Mouse (Mus musculus): ENCODE measurements around the gene Dqx1.

Dqx1 gene

DNA sequence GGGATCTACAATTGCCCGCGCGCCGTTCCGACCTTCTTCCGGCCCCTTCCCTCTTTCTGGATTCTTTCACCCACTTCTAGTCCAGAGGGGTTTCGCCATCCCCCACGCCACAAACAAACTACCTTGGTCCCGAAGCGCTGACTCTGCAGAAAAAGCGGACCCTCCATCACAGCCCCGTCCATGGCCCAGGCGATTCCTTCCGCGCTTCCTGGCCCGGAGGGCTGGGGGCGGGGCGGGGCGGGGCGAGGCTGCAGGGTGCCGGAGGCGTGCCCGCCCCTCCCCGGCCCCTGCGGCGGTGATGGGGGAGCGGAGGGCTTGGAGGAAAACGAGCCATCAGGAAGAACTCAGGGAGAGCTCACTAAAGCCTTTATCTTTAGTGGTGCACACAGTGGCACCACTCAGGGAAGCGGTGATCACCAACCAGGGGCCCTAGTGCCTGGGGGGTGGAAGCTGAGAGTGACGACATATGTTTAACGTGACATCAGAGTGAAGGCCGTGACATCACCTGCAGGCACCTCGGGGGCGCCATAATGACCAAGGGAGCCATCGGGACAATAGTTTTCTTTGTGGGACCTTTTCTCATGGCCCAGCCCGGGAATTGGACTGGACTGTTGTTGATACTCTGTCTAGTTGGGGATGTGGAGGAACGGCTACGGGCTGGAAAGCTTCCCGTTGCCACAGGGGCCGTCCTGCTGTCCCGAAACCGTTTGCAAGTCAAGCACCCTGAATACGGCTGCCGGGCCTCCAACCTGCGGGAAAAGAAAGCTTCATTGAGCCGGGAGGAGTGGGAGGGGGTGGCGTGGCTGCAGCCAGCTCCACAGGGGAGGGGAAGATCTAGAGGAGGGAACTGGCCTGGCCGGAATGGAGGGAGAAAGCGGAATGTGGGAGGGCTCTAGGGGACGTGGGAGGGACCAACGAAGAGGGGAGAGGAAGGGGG, 24.1 kb upstream of the Dqx1 start, which contains the start of the genes Dok1 and Loxl3:
TSS of gene Dok1 (minus strand) at position 223 of the 937 bp plus-strand sequence.
TSS of gene Loxl3 (plus strand) at position 925 of the 937 bp plus-strand sequence.
- peak; percentile 93 for DNase-seq (ENCODE audit: low read depth)

GRCm38 (mm10) chr6:83034463-83035055, 23.1 kb upstream of the Dqx1 start:
- DNase-seq (ENCODE audit: low read depth) = peak; percentile 58

DNA sequence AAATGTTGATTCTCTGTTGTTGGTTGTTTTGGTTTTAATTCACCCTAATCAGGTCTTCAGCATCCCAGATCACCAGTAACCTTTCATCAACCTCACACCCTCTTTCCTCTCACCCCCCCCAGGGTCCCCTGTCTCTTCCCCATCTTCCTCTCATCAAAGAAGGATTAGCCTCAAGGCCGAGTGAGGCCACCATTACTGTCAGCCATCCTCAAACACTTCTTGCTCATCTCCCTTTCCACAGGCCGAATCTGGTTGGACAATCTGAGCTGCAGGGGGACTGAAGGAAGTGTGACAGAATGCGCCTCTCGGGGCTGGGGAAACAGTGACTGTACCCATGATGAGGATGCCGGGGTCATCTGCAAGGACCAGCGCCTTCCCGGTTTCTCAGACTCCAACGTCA, 20.5 kb upstream of the Dqx1 start:
- no peak for DNase-seq (ENCODE audit: low read depth)

DNA sequence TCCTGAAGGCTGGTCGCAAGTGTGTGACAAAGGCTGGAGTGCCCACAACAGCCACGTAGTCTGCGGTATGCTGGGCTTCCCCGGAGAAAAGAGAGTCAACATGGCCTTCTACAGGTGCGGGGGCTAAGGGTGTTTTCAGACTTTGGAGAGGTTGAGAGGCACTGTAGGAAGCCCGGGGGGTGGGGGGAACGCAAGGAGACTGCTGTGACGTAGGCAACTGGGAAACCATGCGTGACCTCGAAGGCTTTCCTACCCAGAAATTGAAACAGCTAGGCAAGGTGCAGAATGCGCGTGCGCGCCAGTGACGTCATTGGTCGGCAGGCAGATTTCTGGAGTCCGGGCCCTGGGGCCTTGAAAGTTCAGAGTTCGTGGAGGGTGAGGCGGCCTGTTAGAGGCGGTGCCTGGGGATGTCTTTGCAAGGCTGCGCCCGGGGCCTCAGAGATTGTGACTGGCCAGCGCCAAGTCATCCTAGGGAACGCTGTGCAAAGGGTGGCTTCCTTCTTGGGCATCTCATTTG, 19.1 kb upstream of the Dqx1 start:
- DNase-seq (ENCODE audit: low read depth) = no peak

- no peak for DNase-seq (ENCODE audit: low read depth)
Observed at GRCm38 (mm10) chr6:83040601-83041000, 17.0 kb upstream of the Dqx1 start.

DNA sequence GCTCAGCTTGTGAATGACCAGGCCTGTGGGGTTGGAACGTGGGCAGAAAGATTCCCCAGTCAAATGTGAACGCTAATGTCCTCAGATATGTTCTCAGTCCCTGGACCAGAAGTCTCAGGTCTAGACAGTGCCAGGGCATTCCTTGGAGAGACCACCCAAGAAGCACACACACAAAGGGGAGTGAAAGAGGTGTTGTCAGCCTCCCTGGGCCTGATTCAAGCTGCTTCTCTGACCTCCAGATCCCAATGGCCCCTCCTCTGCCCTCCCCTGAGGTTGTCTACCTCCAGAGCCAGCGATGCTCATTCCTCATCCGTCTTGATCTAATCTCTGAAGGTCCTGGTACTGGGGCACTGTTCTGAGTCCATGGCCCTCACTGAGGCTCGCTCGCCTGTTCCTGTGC, 14.1 kb upstream of the Dqx1 start:
- DNase-seq (ENCODE audit: low read depth) = no peak

DNA sequence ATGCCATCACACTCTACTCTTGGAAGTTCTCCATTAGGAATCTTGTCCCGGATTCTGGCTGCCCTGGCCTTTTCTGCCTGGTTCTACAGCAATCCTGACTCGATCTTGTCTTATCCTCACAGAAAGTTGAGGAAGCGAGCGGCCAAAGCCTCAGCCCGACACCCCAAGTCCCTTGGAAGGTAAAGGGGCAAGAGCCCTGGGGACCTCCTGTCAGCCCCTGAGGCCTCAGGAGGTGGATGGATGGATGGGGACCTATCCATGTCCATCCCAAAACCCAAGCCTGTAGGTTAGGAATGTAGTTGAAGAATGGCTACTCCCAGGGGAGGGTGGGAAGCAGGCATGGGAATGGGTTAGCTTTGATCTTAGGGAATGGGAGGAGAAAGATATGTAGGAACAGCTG, 13.7 kb upstream of the Dqx1 start:
- DNase-seq (ENCODE audit: low read depth) = no peak

DNA sequence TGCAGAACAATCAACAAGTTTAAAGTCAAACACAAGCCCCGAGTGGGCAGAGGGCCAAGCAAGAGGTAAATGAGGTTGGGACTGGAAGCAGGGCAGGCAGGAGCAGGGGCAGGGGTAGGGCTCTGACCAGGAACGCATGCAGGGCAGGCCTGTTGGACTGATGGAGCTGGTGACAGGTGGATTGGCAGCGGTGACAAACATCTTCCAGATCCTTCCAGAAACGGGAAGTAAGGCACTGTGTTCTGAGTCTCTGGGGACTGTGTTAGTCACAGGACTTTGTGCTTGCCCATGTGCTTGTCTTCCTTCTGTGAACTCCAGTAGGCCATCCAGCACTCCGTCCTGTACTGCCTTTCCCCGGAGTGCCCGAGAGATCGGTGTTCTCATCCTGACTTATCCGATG, 12.9 kb upstream of the Dqx1 start:
- DNase-seq (ENCODE audit: low read depth) = no peak

GRCm38 (mm10) chr6:83049367-83049766, 8.3 kb upstream of the Dqx1 start:
- no peak for DNase-seq (ENCODE audit: low read depth)

DNA sequence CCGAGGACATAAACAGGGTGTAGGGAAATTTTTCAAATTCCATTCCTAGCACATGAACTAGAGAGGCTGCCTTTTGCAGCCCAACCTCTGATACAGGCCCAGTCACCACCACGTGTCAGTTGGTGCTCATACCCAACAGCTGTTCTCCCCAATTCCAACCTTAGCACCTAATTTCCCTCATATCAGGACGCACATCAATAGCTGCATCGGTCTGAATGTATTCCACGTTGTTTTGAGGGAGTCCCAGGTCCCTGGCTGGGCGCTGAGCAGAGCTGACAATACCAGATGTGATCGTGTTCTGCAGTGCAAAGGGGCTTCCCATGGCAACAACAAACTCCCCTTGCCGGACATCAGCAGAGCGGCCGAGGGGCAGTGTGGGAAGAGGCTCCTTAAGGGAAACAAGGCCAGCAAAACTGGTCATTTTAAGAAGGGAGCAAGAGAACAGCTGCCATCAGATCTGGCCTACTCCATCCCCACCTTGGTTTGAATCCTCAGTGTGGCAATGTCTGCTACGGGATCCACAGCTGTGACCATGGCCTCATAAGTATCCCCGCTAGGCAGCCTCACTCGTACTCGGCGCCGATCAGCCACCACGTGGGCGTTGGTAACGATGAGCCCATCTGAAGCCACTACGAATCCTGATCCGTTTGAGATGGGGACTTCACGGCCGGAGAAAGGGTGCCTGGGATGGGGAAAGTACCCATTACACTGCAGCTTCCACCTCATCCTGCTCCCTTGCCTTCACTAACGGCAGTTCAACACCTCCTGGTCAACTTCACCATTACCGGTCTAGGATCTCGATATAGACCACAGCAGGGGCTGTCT, 4.3 kb upstream of the Dqx1 start:
- DNase-seq (ENCODE audit: low read depth) = peak; percentile 73

- DNase-seq (ENCODE audit: low read depth) = peak; percentile 100
Observed at GRCm38 (mm10) chr6:83054074-83054851, 3.4 kb upstream of the Dqx1 start, which contains the start of gene Aup1. Gene Aup1 (plus strand): TSS chr6:83054521.

GRCm38 (mm10) chr6:83054871-83055431, 2.7 kb upstream of the Dqx1 start, which contains the start of gene Htra2:
Gene Htra2 (minus strand): TSS chr6:83055273.
- peak; percentile 68 for DNase-seq (ENCODE audit: low read depth)

DNA sequence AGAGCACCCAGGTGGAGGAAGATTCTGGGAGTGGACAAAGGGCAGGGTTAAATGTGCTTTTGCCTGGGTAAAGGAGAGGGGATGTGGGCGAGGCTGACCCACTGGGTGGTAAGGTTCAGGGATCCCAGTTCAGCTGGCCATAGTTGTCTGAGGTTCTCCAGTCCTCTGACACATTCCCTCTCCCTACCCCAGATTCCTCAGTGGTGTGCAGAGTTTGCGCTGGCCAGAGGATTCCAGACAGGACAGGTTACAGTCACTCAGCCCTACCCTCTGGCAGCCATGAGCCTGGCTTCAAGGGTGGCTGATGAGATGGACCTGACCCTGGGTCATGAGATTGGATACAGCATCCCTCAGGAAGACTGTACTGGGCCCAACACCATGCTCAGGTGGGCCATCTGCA, 1.1 kb downstream of the Dqx1 start:
- DNase-seq (ENCODE audit: low read depth) = no peak

- no peak for DNase-seq (ENCODE audit: low read depth)
Observed at GRCm38 (mm10) chr6:83065995-83066394, 8.4 kb downstream of the Dqx1 start.

- DNase-seq (ENCODE audit: low read depth) = peak; percentile 58
Observed at GRCm38 (mm10) chr6:83066441-83066840, 8.8 kb downstream of the Dqx1 start.

GRCm38 (mm10) chr6:83068221-83068620, 10.6 kb downstream of the Dqx1 start:
- no peak for DNase-seq (ENCODE audit: low read depth)

DNA sequence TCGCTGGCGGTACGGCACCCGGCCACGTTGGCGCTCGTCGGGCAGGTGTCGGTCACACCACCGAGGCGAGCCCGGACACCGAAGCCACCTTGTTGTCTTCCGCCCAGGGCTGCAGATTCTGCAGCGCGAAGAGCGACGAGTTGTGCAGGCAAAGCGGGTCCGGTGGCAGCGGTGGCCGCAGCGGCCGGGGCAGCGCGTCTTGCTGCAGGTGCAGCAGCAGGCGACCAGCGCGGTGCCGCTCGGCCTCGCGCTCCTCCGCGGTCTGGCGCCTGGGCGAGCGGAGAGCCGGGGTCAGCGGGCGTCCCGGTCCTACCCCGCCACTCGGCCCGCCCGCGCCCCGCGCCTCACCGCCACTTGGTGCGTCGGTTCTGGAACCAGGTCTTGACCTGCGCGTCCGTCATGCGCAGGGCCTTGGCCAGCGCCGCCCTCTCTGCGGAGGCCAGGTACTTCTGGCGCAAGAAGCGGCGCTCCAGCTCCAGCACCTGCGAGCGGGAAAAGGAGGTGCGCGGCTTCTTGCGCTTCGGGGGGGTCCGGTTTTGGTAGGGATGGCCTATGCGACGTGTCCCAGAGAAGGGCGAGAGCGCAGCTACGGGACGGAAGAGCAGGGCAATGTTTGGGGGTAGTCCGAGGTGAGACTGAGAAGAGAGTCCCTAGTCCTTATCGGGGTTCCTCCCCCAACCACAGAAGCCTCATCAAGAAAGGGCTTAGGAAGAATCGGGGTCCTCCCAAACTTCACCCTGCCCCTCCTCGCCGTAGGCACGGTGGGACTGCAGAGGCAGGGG, 11.3 kb downstream of the Dqx1 start:
- DNase-seq (ENCODE audit: low read depth) = no peak

GRCm38 (mm10) chr6:83069488-83070246, 12.0 kb downstream of the Dqx1 start:
- DNase-seq (ENCODE audit: low read depth) = no peak

DNA sequence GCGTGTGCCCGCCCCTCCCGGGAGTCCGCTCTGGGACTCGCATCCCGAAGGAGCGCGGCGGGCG, 12.4 kb downstream of the Dqx1 start, which contains the start of gene Tlx2:
TSS of gene Tlx2 (minus strand) at position 47 of the 64 bp plus-strand sequence.
- DNase-seq (ENCODE audit: low read depth) = no peak
